Mouse (Mus musculus): Measurements from ENCODE around the gene Stt3b.

- TF ChIP-seq POLR2A (IDR thresholded peaks at IDR 0.05; ENCODE audit: control insufficient read depth, low read depth, low read length), result no peak
- no peak for TF ChIP-seq CTCF (IDR thresholded peaks at IDR 0.05; ENCODE audit: control insufficient read depth, insufficient read depth, insufficient replicate concordance, low read depth, low read length)
These were observed 96.4 kb downstream of the Stt3b start for GRCm38 (mm10) chr9:115213755-115214264.
